Mouse (Mus musculus) heart, postnatal 14 days (tissue): ENCODE data around the gene Hpse. TPM values are rescaled to one million over a fixed set of nuclear protein-coding genes. Genes with fewer than 3 reads are reported as not detected.

Experiments used
- DNase-seq, 2 experiments: peaks; one replicate each; pipeline ENCODE4 v3.0.0; 2021 to 2022
- intact Hi-C: fragments of 180-260 bp; cut with DNase I; formaldehyde crosslinking; loops from one replicate; pipeline ENCODE4 v1.15.1; 2025
- total RNA-seq, 2 experiments: library from RNA; stranded (reverse); gene quantifications; 2 replicates each; pipeline ENCODE4 v1.2.3; 2021

Hpse gene
- total RNA-seq, 2 experiments from 2014 or later: 0.93 to 0.96 TPM

- intact Hi-C loops: no loop called here
- no peak for DNase-seq
Measured at GRCm38 (mm10) chr5:100643991-100644535, 75.5 kb downstream of the Hpse start.

- intact Hi-C loops: no loop called here
- peak; percentile 19 to 27 for DNase-seq
Measured at GRCm38 (mm10) chr5:100643253-100643990, 76.1 kb downstream of the Hpse start.

GRCm38 (mm10) chr5:100642316-100642715, 77.2 kb downstream of the Hpse start:
- intact Hi-C loops: no loop called here

GRCm38 (mm10) chr5:100638483-100638882, 81.0 kb downstream of the Hpse start:
- intact Hi-C loops: no loop called here
- DNase-seq: no peak

More at GRCm38 (mm10) chr5:100642316-100642715, 77.2 kb downstream of the Hpse start:
- no peak for DNase-seq

- peak; percentile 15 to 40 for DNase-seq
- intact Hi-C loops: no loop called here
Measured at GRCm38 (mm10) chr5:100636794-100637544, 82.5 kb downstream of the Hpse start.

- intact Hi-C loops: no loop called here
- no peak for DNase-seq
Measured at GRCm38 (mm10) chr5:100635908-100636307, 83.6 kb downstream of the Hpse start.

GRCm38 (mm10) chr5:100634885-100635478, 84.5 kb downstream of the Hpse start:
- intact Hi-C loops: no loop called here
- DNase-seq: no peak

GRCm38 (mm10) chr5:100632540-100633129, 86.9 kb downstream of the Hpse start:
- DNase-seq: no peak
- intact Hi-C loops: no loop called here

Other genes with a start within 250 kb of the Hpse start
- gene Lin54, start 219.1 kb downstream of the Hpse start, total RNA-seq: 10 to 100 TPM in 1 of 2 experiments, 1 to 10 TPM in 1; 8.4 to 12.8 TPM
- gene Cops4, start 201.4 kb downstream of the Hpse start, total RNA-seq: 10 to 100 TPM; 73.4 to 77.0 TPM
- 1 to 10 TPM; 1.5 to 2.4 TPM for gene Plac8, start 147.5 kb downstream of the Hpse start, total RNA-seq
- gene Coq2, start 44.6 kb downstream of the Hpse start, total RNA-seq: 10 to 100 TPM; 68.4 to 73.1 TPM
- gene Helq, start 78.9 kb upstream of the Hpse start, total RNA-seq: 1 to 10 TPM; 3.0 to 3.3 TPM
- 10 to 100 TPM; 81.8 to 88.5 TPM for gene Mrps18c, start 78.9 kb upstream of the Hpse start, total RNA-seq
- gene Abraxas1, start 101.2 kb upstream of the Hpse start, total RNA-seq: 10 to 100 TPM; 10.1 to 11.0 TPM
- 10 to 100 TPM; 18.9 to 27.7 TPM for gene Gpat3, start 126.0 kb upstream of the Hpse start, total RNA-seq